Mouse (Mus musculus) frontal cortex, adult (tissue): Measurements from ENCODE around the gene Rnf166.

Experiments used
- ATAC-seq: cut with Nextera tagmentation; 2 replicates; pipeline ENCODE4 v1.9.2; 2017; ENCODE audit warnings: mild to moderate bottlenecking, moderate library complexity, mixed read lengths; ENCODE audit not compliant: low TSS enrichment

The Rnf166 gene

DNA sequence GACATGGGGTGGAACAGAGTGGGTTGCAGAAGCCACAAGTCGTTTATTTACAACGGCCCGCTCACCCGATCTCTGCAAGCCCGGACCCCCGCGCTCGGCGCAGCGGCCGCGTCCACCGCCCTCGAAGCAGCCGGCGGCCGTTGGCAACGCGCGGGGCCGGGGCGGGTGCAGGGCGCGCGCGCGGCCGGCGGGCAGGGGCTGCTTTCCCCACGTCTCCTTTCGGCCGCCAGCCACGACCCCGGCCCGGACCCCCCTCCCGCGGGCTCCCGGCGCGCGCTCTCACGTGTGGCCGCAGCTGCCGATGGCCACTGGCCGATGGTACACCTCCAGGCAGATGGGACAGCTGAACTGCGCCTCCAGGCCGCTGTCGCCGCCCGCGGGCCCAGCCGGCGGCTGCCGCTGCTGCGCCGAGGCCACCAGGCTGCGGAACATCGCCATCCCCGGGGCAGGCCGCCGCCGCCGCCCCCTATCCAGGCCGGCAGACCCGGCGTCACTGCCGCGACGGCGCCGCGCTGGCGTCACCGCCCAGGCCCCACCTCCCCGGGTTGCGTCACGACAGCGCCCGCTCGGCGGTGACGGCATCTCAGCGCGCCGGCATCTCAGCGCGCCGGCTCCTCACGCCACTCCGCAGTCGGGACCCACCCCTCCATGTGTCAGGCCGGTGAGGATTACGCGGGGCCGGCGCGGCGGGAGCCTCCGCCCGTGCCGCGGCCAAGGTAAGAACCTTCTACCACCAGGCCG, at the start of gene Rnf166, which contains the start of gene Ctu2:
TSS of gene Rnf166 (minus strand) at position 485 of the 741 bp plus-strand sequence.
TSS of gene Ctu2 (plus strand) at position 564 of the 741 bp plus-strand sequence.
- ATAC-seq: peak; percentile 72

GRCm38 (mm10) chr8:122525004-122525403, 49.1 kb upstream of the Rnf166 start:
- no peak for ATAC-seq

DNA sequence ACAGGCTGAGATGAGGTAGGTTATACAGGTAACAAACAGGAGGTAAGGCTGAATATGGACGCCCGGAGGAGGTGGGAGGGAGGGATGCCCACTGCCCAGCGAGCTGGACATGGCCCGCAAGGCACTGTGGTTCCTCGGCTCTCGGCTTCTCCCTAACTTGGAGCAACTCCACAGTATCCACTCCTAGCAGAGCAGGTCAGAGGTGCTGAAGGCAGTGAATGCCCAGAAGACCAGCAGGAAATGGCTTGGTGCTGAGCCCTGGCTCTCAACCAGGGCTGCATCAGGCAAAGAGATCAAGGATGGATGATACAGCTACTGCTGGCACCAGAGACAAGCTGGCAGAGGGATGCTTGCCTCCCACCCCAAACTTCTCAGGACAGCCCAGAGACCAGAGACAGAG, 48.6 kb upstream of the Rnf166 start:
- ATAC-seq: no peak

DNA sequence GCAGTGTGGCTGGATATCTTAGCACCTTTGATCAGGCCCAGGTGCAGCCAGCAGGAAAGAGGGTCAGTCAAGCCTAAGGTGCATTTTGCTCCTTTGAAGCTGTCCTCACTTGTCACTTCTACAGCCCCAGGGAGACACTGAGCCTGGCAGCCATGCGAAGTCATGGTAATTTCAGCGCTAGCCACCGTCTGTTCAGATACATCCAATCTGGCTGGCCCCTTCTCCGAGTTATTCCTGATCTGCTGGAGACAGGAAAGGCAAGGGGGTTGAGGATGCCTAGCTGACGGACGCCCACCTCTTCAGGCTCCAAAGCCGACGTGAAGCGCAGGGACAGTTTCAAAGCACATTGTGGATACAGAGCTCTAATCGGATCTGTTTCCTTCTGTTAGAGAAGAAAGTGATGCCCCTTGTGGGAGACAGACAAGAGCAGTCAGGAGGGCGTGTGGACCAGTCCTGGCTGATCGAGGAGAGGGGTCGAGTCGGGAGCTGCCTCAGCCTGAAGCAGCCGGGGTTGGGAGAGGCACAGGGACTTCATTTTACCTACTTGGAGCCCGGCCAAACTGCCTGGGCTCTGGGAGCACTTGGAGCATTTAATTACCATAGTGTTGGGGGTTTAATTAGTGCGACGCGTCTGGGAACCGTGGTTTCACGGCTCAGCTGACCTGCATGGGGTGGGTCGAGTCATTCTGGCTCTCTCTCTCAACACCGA, 47.9 kb upstream of the Rnf166 start:
- peak; percentile 50 for ATAC-seq

- ATAC-seq: no peak
Measured at GRCm38 (mm10) chr8:122522796-122523651, 47.2 kb upstream of the Rnf166 start.

DNA sequence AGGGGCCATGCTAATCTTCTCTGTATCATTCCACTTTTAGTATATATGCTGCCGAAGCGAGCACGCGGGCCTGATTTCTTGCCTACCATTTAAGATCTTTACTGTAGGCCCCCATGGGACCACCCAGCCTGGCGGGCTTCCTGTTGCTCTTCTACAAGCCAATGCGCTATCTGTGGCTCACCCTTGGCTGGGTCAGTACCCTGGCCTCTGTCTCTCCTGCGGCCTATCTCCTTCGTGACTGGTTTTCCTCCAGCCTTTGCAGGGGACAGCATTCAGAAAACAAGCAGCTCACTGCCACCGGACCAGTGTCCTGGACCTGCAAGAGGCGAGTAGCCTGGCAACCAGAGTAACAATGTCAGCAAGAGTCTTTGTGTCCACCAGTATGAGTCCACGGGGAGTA, 44.7 kb upstream of the Rnf166 start:
- no peak for ATAC-seq

GRCm38 (mm10) chr8:122517541-122518190, 41.8 kb upstream of the Rnf166 start:
- no peak for ATAC-seq

DNA sequence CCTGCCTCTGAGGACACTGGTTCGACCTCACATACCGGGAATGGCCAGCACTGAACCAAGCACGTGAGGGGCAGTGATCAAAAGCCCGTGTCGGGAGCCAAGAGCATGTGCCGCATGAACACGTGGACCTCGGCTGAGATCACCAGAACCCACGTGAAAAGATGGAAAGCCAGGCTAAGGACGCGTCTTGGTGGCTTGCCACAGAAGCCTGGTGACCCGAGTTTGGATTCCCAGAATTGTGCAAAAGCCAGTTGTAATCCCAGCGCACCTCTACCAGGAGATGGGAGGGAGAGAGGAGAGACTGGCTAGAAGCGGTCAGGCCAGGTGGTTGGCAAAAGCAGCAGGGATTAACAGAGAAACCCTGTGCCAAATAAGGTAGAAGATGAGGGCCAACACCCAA, 39.8 kb upstream of the Rnf166 start:
- no peak for ATAC-seq

GRCm38 (mm10) chr8:122512392-122512791, 36.5 kb upstream of the Rnf166 start:
- no peak for ATAC-seq

GRCm38 (mm10) chr8:122511552-122511951, 35.7 kb upstream of the Rnf166 start:
- ATAC-seq: no peak

DNA sequence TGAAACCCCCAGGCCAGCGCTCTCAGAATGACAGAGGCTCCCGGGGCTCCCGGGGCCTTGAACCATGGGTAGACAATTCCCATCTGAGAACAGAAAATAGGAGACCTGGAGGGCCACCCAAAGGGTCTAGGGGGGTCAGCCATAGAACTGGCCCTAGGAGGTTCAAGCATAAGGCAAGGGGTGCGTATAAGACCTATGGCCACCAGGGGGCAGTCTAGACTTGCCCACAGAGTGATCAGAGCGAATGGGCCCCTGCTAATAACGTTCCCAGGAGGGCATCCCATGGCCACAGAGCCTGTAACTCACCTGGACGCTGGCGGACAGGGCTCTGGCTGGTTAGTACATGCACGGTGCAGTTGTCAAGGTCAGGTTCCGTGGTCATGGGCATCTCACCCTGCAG, 25.0 kb upstream of the Rnf166 start:
- peak; percentile 74 for ATAC-seq

DNA sequence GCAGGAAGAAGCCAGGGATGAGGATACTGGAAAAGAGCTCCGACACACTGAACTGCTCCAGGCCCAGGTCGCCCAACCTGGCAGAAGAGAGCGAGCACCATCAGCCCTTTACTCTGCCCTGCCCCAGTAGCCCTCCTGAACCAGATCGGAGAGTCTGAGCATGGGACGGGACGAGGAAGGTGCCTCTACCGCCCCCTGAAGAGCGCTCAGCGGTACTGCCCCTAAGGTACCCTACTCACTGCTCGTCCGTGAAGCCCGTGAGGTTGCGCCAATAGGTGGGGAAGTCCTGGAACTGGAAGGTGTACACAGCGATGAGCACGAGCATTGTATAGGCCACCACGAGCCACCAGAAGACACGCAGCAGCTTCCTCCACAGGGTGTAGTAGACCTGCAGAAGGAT, 22.0 kb upstream of the Rnf166 start:
- no peak for ATAC-seq

GRCm38 (mm10) chr8:122497016-122497734, 21.3 kb upstream of the Rnf166 start:
- ATAC-seq: no peak

- no peak for ATAC-seq
Measured at GRCm38 (mm10) chr8:122488387-122488786, 12.5 kb upstream of the Rnf166 start.

GRCm38 (mm10) chr8:122484831-122485230, 9.0 kb upstream of the Rnf166 start:
- ATAC-seq: no peak

- no peak for ATAC-seq
Measured at GRCm38 (mm10) chr8:122483877-122484276, 8.0 kb upstream of the Rnf166 start.

GRCm38 (mm10) chr8:122482448-122482847, 6.6 kb upstream of the Rnf166 start:
- ATAC-seq: no peak

DNA sequence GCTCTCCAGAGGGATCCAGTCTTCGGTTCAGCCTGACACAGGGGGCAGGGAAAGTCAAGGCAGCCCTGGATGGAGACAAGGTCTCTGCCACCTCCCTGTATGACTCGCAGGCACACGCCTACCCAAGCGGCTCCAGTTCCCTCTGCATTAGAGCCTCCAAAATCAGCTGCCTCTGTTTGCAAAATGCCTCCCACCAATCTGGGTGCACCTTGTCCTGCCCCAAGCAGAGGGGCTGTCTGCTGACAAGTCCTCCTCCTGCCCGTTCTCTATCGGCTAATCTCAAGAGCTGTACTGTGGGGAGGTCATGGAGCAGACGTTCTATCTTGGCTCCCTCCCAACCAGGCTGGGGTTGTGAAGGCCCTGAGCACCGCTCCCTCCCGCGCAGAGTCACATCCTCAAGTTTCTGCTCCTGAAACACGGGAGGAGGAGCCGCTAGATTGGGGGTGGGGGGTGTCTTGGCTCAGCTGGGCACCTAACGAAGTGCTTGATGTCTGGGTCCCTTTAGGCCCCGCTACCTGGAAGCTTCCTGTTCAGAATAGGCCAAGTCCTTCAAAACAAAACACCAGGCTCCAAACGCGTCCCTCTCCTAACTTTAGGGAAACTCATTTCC, 808 bp downstream of the Rnf166 start:
- peak; percentile 22 for ATAC-seq

- ATAC-seq: peak; percentile 22; the same call in 1 of the 2 replicates
Measured at GRCm38 (mm10) chr8:122473911-122474421, 1.9 kb downstream of the Rnf166 start.

DNA sequence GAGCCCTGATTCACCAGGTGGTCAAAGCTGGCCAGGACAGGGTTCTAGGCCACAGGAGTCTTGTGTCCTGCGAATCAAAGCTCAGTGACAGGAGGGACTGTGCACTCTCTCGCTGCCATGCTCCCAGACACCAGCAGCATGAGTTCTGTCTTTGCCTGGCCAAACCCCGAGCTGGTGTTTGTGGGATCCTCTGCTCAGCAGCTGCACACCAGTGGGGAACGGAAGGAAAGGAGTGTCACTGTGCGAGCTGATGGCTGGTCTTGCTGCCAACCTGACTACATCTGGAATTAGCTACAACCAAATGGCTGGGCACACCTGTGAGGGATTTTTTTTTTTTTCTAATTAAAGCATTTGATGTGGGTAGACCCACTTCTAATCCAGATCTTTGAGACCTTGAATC, 5.2 kb downstream of the Rnf166 start:
- ATAC-seq: no peak
